ENCODE assay signal across 10 mouse cellular contexts in the genomic region with DNA sequence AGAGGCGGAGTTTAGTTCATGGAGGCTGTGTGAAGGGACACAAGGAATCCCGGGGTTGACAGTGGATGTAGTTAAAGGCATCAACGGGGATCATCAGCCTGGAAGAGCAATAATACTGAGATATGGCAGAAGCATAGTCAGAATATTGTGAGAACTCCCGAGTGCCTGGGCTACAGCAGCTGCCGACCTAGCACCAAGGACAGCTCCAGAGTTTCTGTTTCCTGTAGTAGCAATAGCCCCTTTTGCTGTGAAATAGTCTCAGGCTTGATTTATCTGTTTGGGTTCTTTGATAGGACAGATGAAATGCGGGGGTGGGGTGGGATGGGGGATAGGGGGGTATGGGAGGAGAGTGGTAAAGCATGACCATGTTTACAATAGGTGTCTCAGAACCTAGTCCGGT.
A peak's percentile ranks its signal among the peaks of the same experiment; 100 is the strongest.
DNase-seq lines count a peak whose midpoint lies in the region; ATAC-seq lines count a peak whose summit lies in the region.
"Had no signal": no experiment of that assay in that cellular context is flagged by ENCODE, and none has a peak within 500 bp of the region (broad histone marks: within the 10 kb centered on the region; RNA-seq: fewer than 3 reads in every experiment).

No protein-coding gene starts in this region.

- H3K27me3 ChIP-seq in intestine, embryonic 14.5 days (replicated peaks; ENCODE audit: control insufficient read depth, insufficient read depth, low read length), result no peaks in the 10 kb centered on the region
- no peaks in the 10 kb centered on the region; the same call in 1 of the 2 replicates for H3K27me3 ChIP-seq in intestine, embryonic 16.5 days (replicated peaks; ENCODE audit: control insufficient read depth, insufficient read depth, low read length)
- H3K27me3 ChIP-seq: limb, embryonic 13.5 days had no signal

- no peaks in the 10 kb centered on the region for H3K36me3 ChIP-seq in intestine, embryonic 14.5 days (ENCODE audit: control insufficient read depth, insufficient read depth, low read length)
- no peaks in the 10 kb centered on the region for H3K36me3 ChIP-seq in intestine, embryonic 16.5 days (ENCODE audit: control insufficient read depth, insufficient read depth, low read length)
- H3K36me3 ChIP-seq: limb, embryonic 13.5 days had no signal

- ATAC-seq in intestine, embryonic 14.5 days (replicated peaks; ENCODE audit: low FRiP score, low TSS enrichment, low read depth), result no peak
- no peak for ATAC-seq in intestine, embryonic 16.5 days
- no peak for ATAC-seq in megakaryocyte progenitor cell, adult 5-6 weeks (replicated peaks; ENCODE audit: poor library complexity)
- no peak for ATAC-seq in frontal cortex, adult (ENCODE audit: low TSS enrichment)
- ATAC-seq in inflammation-experienced regulatory T-cells, adult 6 months, result no peak

- H3K4me3 ChIP-seq in intestine, embryonic 14.5 days (ENCODE audit: low read depth, low read length), result no peak overlapping the region
- H3K4me3 ChIP-seq in intestine, embryonic 16.5 days (ENCODE audit: low read length), result no peak overlapping the region
- H3K4me3 ChIP-seq: limb, embryonic 13.5 days had no signal

- H3K9me3 ChIP-seq in intestine, embryonic 14.5 days (ENCODE audit: control insufficient read depth, low read length), result no peaks in the 10 kb centered on the region
- no peaks in the 10 kb centered on the region for H3K9me3 ChIP-seq in intestine, embryonic 16.5 days (ENCODE audit: control insufficient read depth, low read length)
- H3K9me3 ChIP-seq: limb, embryonic 13.5 days had no signal

- H3K27ac ChIP-seq in intestine, embryonic 14.5 days (ENCODE audit: low read depth), result no peak overlapping the region
- H3K27ac ChIP-seq in intestine, embryonic 16.5 days (ENCODE audit: low read length), result no peak overlapping the region
- H3K27ac ChIP-seq: limb, embryonic 13.5 days had no signal

- no peak overlapping the region for H3K4me2 ChIP-seq in intestine, embryonic 14.5 days (ENCODE audit: low read length)
- H3K4me2 ChIP-seq in intestine, embryonic 16.5 days (ENCODE audit: low read depth, low read length), result no peak overlapping the region
- H3K4me2 ChIP-seq: limb, embryonic 13.5 days had no signal

- no peak overlapping the region for H3K9ac ChIP-seq in intestine, embryonic 14.5 days (ENCODE audit: low read length)
- no peak overlapping the region for H3K9ac ChIP-seq in intestine, embryonic 16.5 days (ENCODE audit: low read depth, low read length)
- H3K9ac ChIP-seq: limb, embryonic 13.5 days had no signal

- no peaks in the 10 kb centered on the region for H3K4me1 ChIP-seq in intestine, embryonic 14.5 days (replicated peaks; ENCODE audit: control insufficient read depth, insufficient read depth, low read length)
- no peaks in the 10 kb centered on the region for H3K4me1 ChIP-seq in intestine, embryonic 16.5 days (ENCODE audit: control insufficient read depth, insufficient read depth, low read length)
- H3K4me1 ChIP-seq: limb, embryonic 13.5 days had no signal

- DNase-seq in intestine, embryonic 14.5 days (ENCODE audit: low spot score), result peak; percentile 80
- peak; percentile 14 for DNase-seq in urinary bladder, postnatal 14 days (ENCODE audit: low spot score)
- DNase-seq in urinary bladder, adult 2 months (ENCODE audit: low spot score), result no peak
- DNase-seq in embryo, embryonic 11.5 days (ENCODE audit: low read depth, low spot score), result peak; percentile 41
- DNase-seq: gastrocnemius, postnatal 36 days had no signal

- WGBS in intestine, embryonic 14.5 days, result 43% methylated on average over 7 of the region's 7 CpGs
- 40% methylated on average over 7 of the region's 7 CpGs for WGBS in intestine, embryonic 16.5 days
